Mouse (Mus musculus): ENCODE data around the gene Dcn. TPM values are rescaled to one million over a fixed set of nuclear protein-coding genes. Genes with fewer than 3 reads are reported as not detected.

Gene Dcn
- polyA plus RNA-seq (2012; ENCODE audit: low replicate concordance): 0.09 TPM in 1 of 2 replicates, not detected in the other

GRCm38 (mm10) chr10:97479004-97479766 lies at the start of gene Dcn:
Dcn (plus strand) TSS chr10:97479609.

GRCm38 (mm10) chr10:97564957-97565856 lies 85.8 kb downstream of the Dcn start, which contains the start of gene Lum:
Lum (plus strand) TSS chr10:97565128.

Other genes with a start within 250 kb of the Dcn start
- not detected in 2 replicates for gene Lum, start 85.5 kb downstream of the Dcn start, polyA plus RNA-seq (2012; ENCODE audit: low replicate concordance)
- not detected in 2 replicates for gene Kera, start 127.3 kb downstream of the Dcn start, polyA plus RNA-seq (2012; ENCODE audit: low replicate concordance)
- gene Epyc, start 164.5 kb downstream of the Dcn start, polyA plus RNA-seq (2012; ENCODE audit: low replicate concordance): not detected in 2 replicates
- not detected in 2 replicates for gene Ccer1, start 213.4 kb downstream of the Dcn start, polyA plus RNA-seq (2012; ENCODE audit: low replicate concordance)
- gene C030005K15Rik, start 247.1 kb downstream of the Dcn start, polyA plus RNA-seq (2012; ENCODE audit: low replicate concordance): not detected in 2 replicates